Mouse (Mus musculus) midbrain, postnatal 0 days (tissue): ENCODE measurements around the gene Cyp46a1. TPM values are rescaled to one million over a fixed set of nuclear protein-coding genes. Genes with fewer than 3 reads are reported as not detected.

Source experiments
- ATAC-seq: fragments of 200-750 bp; cut with Nextera tagmentation; 2 replicates; pipeline ENCODE4 v1.8.0; 2017; ENCODE audit warnings: moderate number of reproducible peaks, mild to moderate bottlenecking, moderate TSS enrichment, moderate library complexity; ENCODE audit not compliant: low FRiP score
- DNase-seq: peaks from one replicate; pipeline ENCODE4 v3.0.0-alpha.2; 2015; ENCODE audit warnings: low spot score
- H3K27ac ChIP-seq: fragments of 300-500 bp; sonication (generic); 2 replicates; pipeline ENCODE4 v1.5.1; 2014; ENCODE audit warnings: low read depth, mild to moderate bottlenecking, low read length, mixed read lengths
- H3K27me3 ChIP-seq: fragments of 300-500 bp; sonication (generic); 2 replicates; pipeline ENCODE4 v1.6.1; 2014; ENCODE audit warnings: low read length, control low read depth, mixed read lengths; ENCODE audit not compliant: insufficient read depth
- H3K36me3 ChIP-seq: fragments of 300-500 bp; sonication (generic); 2 replicates; pipeline ENCODE4 v1.6.1; 2014; ENCODE audit warnings: low read length, control low read depth, mixed read lengths; ENCODE audit not compliant: insufficient read depth
- H3K4me1 ChIP-seq: fragments of 300-500 bp; sonication (generic); 2 replicates; pipeline ENCODE4 v1.6.1; 2014; ENCODE audit warnings: mild to moderate bottlenecking, control low read depth, antibody characterized with exemption, low read length, mixed read lengths; ENCODE audit not compliant: insufficient read depth
- H3K4me2 ChIP-seq: fragments of 300-500 bp; sonication (generic); 2 replicates; pipeline ENCODE4 v1.6.1; 2014; ENCODE audit warnings: low read depth, mild to moderate bottlenecking, low read length, mixed read lengths; ENCODE audit not compliant: poor library complexity, severe bottlenecking
- H3K4me3 ChIP-seq: fragments of 300-500 bp; sonication (generic); 2 replicates; pipeline ENCODE4 v1.5.1; 2014; ENCODE audit warnings: low read depth, mild to moderate bottlenecking, low read length, moderate library complexity
- H3K9ac ChIP-seq: fragments of 300-500 bp; sonication (generic); replicated peaks from 2 replicates; pipeline ENCODE4 v1.6.1; 2014; ENCODE audit warnings: mild to moderate bottlenecking, low read length, moderate library complexity, mixed read lengths; ENCODE audit not compliant: poor library complexity, severe bottlenecking
- H3K9me3 ChIP-seq: fragments of 300-500 bp; sonication (generic); 2 replicates; pipeline ENCODE4 v1.6.1; 2016; ENCODE audit warnings: low read length, control low read depth
- CTCF ChIP-seq: IDR thresholded peaks from 2 replicates; pipeline ENCODE4 v1.5.1; 2016; ENCODE audit warnings: antibody characterized with exemption, mild to moderate bottlenecking
- WGBS: fragments of 180-500 bp; shearing (Covaris S2); extraction: QIAGEN DNeasy Blood & Tissue Kit; methylation state at CpG from one replicate; pipeline ENCODE4 v1.1.7; 2014; 5-methylcytosine and 5-hydroxymethylcytosine counted together
- polyA plus RNA-seq: library from polyadenylated mRNA; unstranded; fragments of >200 nt; fragmentation: Nextera tagmentation; extraction: Ambion mirVana; gene quantifications from 2 replicates; pipeline ENCODE4 v1.2.1, GENCODE M21; 2015
- total RNA-seq: library from RNA; depleted of rRNA; stranded (reverse); fragments of >200 nt; gene quantifications from 2 replicates; pipeline ENCODE4 v1.2.3, GENCODE M21; 2014

The Cyp46a1 gene
- total and polyA plus RNA-seq, 2 experiments from 2014 or later, result 36.0 to 52.0 TPM

DNA sequence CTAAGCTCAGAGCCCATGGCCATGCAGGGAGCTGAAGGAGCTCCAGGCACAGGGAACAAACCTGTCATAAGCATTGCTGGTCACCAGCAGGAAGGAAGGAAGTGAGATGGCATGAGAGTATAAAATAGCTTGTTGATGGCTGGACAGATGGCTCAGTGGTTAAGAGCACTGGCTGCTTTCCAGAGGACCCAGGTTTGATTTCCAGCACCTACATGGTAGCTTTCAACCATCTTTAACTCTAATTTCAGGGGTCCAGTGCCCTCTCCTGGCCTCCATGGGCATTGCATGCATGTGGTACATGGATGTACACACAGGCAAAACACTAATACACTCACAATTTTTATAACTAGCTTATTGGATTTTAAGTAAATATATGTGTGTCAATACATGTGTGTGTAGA is 21.8 kb downstream of the Cyp46a1 start:
- ATAC-seq, result no peak
- no peaks in the 10 kb centered on the region for H3K36me3 ChIP-seq
- TF ChIP-seq CTCF, result no peak; the same call in 1 of the 2 replicates

DNA sequence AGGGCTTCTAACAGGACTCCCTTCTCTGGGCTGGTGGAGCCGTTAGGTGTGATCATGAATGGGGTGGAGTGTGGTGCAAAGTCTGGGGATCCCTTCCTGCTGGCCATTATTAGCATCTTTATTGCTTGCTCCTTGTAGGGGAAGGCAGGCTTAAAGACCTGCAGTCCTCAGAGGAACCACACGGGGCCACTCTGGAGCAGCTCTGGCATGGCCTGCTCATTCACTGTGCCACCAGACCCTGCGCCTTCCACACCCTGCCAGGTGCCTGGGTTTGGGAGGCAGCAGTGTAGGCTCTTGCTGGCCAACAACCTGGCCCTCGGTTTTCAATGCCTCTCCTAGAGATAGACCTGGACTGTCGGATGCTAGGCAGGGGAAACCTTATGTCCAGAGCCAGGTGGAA is 29.6 kb downstream of the Cyp46a1 start:
- ATAC-seq (peak; percentile 82), DNase-seq (peak; percentile 89)
- no peak overlapping the region for H3K27ac ChIP-seq

More for the DNA sequence above, 21.8 kb downstream of the Cyp46a1 start:
- no peaks in the 10 kb centered on the region for H3K9me3 ChIP-seq
- no peak overlapping the region for H3K9ac ChIP-seq
- DNase-seq, result no peak
- H3K4me2 ChIP-seq, result no peak overlapping the region
- peaks cover 10% of the 10 kb centered on the region for H3K27me3 ChIP-seq
- no peak overlapping the region for H3K27ac ChIP-seq
- no peaks in the 10 kb centered on the region for H3K4me1 ChIP-seq
- no peak overlapping the region for H3K4me3 ChIP-seq

DNA sequence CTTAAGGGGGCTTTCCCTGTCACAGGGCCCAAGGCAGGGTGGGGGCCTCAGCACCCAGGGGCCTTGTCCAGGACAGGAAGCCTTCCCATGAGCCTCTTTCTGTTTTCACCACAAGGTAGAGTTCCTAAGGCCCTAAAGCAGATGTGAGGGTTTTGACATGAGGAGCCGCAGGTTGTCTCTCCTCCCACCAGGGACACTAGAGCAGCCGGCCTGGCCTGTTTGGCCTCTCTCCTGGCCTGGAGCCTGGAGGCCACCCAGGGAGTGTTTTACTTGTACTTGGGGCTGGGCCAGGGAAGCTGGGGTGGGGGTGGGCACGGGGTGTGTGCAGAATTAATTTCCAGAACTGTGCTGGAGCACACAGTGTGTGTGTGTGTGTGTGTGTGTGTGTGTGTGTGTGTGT is 31.2 kb downstream of the Cyp46a1 start:
- DNase-seq (peak; percentile 67), ATAC-seq (no peak)
- H3K4me1 ChIP-seq, result no peaks in the 10 kb centered on the region
- no peaks in the 10 kb centered on the region for H3K9me3 ChIP-seq
- H3K9ac ChIP-seq, result no peak overlapping the region
- H3K4me2 ChIP-seq, result no peak overlapping the region
- no peak overlapping the region for H3K4me3 ChIP-seq
- H3K27me3 ChIP-seq, result no peaks in the 10 kb centered on the region
- H3K27ac ChIP-seq, result no peak overlapping the region
- TF ChIP-seq CTCF, result peak; percentile 36
- no peaks in the 10 kb centered on the region for H3K36me3 ChIP-seq
- WGBS, result 28% methylated on average over 3 of the region's 3 CpGs

More for the DNA sequence above, 29.6 kb downstream of the Cyp46a1 start:
- no peaks in the 10 kb centered on the region for H3K4me1 ChIP-seq
- H3K9ac ChIP-seq, result no peak overlapping the region
- no peak overlapping the region for H3K4me2 ChIP-seq
- peak; percentile 94 for TF ChIP-seq CTCF
- no peaks in the 10 kb centered on the region for H3K27me3 ChIP-seq
- no peaks in the 10 kb centered on the region for H3K36me3 ChIP-seq
- no peak overlapping the region for H3K4me3 ChIP-seq
- no peaks in the 10 kb centered on the region for H3K9me3 ChIP-seq
- WGBS, result 2% methylated on average over 5 of the region's 5 CpGs

GRCm38 (mm10) chr12:108365868-108366267 is 31.7 kb downstream of the Cyp46a1 start:
- no peak overlapping the region for H3K4me3 ChIP-seq
- TF ChIP-seq CTCF, result no peak
- no peak overlapping the region for H3K4me2 ChIP-seq
- H3K9me3 ChIP-seq, result no peaks in the 10 kb centered on the region
- DNase-seq (no peak), ATAC-seq (no peak)
- WGBS, result 76% methylated on average over 7 of the region's 7 CpGs
- no peaks in the 10 kb centered on the region for H3K4me1 ChIP-seq
- no peak overlapping the region for H3K27ac ChIP-seq
- no peaks in the 10 kb centered on the region for H3K36me3 ChIP-seq
- no peaks in the 10 kb centered on the region for H3K27me3 ChIP-seq
- no peak overlapping the region for H3K9ac ChIP-seq

DNA sequence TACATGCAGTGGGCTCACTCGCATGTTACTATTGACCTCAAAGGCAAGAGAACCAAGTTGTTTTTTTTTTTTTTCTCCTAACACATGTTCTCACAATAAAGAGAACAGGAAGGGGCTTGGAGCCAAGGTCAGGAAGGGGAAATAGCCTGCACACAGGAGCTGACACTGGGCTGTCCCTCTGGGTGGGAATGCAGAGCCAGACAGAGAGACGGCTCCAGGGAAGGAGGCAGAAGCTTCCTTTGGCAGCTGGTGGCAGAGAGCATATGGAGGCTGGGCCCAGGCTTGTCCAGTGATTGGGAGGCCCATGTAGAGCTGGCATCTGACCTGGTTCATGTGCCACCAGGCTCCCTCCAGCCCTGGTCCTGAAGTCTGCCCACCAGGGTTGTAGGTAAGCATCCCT is 33.7 kb downstream of the Cyp46a1 start:
- Histone ChIP-seq H3K36me3 (no peaks in the 10 kb centered on the region), H3K4me3 (no peak overlapping the region), H3K9ac (no peak overlapping the region), H3K27me3 (no peaks in the 10 kb centered on the region), H3K27ac (no peak overlapping the region), H3K4me1 (no peaks in the 10 kb centered on the region), H3K9me3 (no peaks in the 10 kb centered on the region), H3K4me2 (no peak overlapping the region)
- 87% methylated on average over 2 of the region's 2 CpGs for WGBS
- ATAC-seq, result no peak
- DNase-seq, result peak; percentile 21
- no peak for TF ChIP-seq CTCF

GRCm38 (mm10) chr12:108368921-108369320 is 34.7 kb downstream of the Cyp46a1 start:
- Histone ChIP-seq H3K9me3 (no peaks in the 10 kb centered on the region), H3K4me3 (no peak overlapping the region), H3K9ac (no peak overlapping the region), H3K36me3 (no peaks in the 10 kb centered on the region), H3K4me1 (no peaks in the 10 kb centered on the region), H3K4me2 (no peak overlapping the region), H3K27me3 (no peaks in the 10 kb centered on the region), H3K27ac (no peak overlapping the region)
- DNase-seq (no peak), ATAC-seq (no peak)
- no peak for TF ChIP-seq CTCF
- 61% methylated on average over 5 of the region's 5 CpGs for WGBS
